Mouse (Mus musculus) thymus, postnatal 14 days (tissue): ENCODE results near the gene Fjx1.
A peak's percentile ranks its signal among the peaks of the same experiment; 100 is the strongest.

ENCODE experiments used
- DNase-seq: peaks from one replicate; pipeline ENCODE4 v3.0.0; 2021

Fjx1 gene

DNA sequence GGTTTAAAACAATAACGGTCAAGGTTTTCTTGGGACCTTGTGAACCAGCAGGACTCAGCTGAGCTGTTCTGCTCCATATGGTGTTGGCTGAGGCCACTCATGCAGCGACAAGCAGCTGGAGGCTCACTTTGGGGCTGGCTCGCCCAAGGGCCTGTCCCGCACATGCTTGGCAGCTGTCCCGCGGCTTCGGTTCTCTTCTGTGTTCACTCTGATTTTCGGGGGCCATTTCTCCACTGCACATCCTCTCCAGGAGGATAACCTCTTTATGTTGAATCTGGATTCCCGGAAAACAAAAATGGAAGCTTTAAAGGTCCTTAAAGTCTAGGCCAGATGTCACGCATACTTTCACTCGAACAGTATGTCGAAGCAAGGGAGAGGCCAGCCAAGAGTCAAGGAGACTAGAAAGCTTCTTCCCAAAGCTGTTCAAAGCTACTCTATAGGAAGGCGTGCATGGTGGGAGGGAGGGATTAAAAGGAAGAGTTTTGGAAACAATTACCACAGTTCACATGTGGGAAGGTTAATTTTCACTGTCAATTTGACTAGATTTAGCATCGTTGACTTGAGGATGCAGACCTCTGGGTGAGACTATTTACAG, 36.1 kb downstream of the Fjx1 start:
- no peak for DNase-seq

DNA sequence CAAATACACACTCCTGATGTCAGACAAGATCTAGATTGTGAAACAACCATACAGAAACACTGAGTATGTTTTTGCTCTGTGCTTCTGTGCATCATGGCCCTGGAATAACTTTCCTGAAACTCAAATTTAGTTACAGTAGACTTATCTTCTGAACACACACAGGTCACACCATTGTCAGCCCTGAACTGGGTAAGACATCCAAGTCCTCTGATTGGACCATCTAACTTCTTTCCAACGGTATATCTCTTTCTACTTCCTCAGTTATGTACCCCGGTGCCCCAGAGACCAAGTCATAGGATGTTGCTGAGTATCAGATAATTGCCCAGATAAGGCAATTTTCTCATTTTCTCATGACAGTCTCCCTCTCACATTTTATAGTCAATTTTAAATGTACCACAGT, 39.6 kb downstream of the Fjx1 start:
- DNase-seq = no peak

DNA sequence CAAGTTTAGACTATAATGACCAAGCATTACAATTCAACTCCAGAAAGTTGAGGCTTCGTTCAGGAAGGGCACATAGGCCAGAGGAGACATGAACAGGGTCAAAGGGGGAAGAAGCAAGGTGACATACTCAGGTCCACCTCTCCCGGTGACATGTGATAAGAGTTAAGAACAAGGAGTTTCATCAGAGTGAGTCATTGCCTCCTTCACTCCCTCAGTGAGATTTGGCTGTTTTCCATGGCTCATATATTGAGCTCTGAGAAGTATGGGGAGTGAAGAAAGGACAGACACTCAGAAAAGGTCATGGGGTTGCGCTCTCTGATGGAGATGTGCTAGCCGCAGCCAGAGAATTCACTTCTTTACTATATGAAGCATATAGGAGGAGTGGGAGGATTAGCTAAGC, 41.7 kb downstream of the Fjx1 start:
- no peak for DNase-seq

DNA sequence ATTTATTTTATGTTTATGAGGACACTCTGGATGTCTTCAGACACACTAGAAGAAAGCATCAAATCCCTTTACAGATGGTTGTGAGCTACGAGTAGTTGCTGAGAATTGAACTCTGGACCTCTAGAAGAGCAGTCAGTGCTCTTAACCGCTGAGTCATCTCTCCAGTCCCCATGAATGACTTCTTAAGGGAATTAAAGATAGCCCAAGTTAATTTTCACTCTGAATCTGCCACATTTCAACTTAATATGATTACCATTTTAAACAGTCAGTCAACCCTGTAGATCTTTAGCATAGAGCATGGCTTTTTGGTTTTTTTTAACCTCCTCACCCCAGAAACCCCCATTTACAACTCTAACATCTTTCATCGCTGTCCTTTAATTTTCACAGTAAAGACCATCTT, 42.6 kb downstream of the Fjx1 start:
- DNase-seq = no peak

DNA sequence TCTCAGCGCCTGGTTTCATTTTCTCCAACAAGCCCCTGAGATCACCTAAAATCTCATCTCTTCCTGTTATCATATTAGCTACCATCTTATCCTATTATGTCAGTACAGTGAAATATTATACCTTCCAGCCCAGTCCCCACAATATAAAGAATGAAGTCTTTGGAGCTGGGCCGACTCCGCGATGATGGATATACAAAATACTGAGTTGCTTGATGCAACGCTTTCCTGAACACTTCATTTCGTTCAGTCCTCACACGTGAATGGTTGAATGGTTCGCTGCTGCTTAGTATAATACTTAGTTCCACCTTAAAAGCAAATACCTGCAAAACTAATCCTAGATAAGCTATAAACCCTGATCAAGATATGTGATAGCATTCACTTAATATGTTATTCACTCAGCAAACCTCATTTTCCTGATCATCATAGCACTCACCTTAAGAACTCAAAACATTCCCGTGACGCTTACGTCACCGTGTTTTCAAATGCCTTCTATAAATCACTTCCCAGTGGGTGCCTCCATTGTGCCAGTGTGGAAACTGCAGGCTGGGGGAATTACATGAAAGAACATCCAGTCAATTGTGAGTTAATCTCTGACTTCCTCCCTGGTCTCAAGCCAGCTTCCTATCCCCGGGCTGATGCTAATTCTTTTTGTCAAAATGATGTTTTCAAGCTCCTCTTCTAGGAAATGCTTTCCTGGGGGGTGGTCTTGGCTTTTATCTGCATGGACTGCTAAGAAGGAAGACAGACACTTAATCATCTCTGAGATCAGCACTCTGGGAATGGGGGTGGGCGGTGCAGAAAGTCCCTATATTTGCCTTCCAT, 44.7 kb downstream of the Fjx1 start, which contains the start of gene Trim44:
Trim44 (minus strand) TSS at position 466 of the 822 bp plus-strand sequence.
- DNase-seq = no peak

DNA sequence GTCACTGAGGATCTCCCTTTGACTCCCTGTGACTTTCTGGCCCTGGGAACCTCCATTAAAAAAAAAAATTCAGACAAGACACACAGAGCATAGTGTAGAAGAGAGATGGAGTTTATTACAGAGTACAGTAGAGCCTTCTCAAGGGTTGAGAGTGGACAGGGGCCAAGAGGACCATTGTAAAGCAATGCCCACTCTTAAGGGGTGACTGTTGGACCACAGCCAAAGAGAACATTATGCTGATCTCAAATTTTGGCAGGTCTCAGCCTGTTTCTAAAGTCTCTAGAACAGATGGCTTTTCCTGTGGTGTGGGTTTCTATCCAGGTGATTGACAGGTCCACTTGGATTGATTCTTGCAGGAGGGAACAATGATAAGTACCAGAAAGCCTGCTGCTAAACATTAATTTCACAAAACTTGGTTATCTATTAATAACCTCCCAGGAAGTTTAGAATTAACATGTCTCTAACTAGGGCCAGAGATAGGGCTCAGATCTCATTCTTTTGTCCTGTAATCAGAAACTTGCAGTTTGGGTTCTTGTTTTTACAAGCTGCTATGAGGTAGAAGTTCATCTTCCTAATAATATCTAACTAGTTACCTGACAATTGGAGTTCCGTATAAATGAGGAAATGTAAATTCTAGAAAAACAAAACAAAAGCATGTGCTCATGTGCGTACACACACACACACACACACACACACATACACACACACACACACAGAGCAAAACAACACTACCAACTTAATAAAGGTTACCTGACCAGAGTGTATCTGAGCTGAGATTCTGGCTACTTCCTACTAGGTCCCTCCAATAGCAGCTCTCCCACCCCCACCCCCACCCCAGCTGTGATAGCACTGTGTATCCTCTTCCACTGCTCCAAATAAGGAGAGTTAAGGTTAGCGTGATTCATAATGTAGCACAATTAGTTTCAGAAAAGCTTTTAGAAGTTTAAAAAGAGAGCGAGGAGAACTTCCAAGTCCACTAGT, 45.7 kb downstream of the Fjx1 start:
- DNase-seq = no peak

DNA sequence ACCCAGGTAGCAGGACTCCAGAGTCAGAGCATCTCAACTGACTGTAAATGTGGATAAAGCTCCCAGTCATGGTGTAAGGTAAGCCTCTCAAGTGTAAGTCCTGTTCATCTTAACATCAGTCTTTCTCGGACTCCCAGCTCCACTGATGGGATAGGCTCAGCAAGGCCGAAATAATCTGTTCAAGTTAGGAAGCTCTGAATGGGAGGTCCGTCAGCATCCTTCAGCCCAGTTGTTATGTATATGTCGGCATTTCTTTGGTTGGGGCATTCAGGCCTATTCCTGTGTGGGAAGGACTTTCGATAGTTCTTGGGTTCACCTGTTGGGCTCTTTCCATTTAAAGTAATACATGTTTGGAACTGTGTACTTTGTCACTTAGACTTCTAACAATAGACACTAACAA, 48.3 kb downstream of the Fjx1 start:
- DNase-seq = no peak

DNA sequence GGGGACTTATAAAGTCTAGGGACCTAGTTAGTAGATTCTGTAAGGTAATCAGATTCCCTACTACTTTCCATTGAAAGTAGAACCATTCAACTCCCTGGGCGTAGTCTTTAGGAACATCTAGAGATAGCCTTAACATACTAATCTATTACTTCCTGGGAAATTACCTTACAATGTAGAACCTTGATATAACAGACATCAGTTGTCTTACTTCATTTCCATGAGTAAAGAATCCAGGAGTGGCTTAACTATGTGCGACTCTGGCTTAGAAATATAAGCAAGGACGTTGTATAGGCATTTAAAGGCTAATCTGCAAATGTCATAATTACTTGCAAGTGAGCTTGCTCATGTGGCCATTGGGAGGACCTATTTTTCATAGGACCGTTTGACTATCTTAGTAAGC, 49.0 kb downstream of the Fjx1 start:
- no peak for DNase-seq

DNA sequence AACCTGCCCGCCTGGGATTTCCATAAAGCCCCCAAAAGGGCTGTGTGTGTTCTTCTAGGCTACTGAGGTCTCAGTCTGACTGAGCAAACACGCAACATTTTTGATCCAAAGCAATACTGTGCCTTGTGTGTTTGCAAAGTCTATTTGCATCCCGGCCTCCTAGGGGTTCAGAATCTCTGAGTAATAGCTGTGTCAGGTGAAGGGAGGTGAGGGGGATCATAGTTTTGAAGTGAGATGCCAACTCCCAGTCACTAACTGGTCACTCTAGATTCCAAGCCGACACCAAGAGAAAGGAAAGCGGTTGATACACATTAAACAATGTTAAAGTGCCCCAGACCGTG, 51.0 kb downstream of the Fjx1 start:
- DNase-seq = no peak

DNA sequence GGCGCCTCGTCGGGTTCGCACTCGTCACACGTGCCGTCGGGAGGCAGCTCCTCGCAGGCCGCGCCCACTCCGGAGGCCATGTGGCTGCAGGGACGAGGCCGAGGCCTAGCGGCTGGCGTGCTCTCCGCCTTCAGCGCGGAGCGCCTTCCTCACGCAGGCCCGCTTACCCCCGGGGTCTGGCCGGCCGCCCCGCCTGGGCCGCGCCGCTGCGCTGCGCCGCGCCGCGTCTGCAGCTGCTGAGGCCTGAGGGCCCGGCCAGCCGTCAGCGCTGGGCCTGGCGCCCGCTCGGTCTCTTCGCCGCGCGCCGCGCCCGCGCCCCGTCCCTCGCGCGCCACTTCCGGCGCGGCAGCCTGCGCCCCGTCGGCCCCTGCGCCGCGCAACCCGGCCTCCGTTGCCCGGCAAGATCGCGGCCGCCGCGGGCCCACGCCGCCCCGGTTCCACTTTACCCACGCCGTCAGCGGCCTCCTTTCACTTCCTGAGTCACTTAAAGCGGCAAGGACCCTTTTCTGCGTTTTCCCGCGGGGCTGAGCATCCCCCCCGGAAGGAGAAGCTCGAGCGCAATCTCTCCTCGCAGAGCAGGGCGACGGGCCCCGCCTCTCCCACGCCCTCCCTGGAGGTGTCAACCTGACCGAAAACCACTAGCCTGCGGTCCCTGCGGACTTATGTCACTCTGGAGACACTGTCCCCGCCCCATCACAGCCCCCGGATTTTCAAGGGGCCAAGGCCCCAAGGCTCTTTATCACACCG, 51.5 kb downstream of the Fjx1 start:
- DNase-seq = peak; percentile 90

DNA sequence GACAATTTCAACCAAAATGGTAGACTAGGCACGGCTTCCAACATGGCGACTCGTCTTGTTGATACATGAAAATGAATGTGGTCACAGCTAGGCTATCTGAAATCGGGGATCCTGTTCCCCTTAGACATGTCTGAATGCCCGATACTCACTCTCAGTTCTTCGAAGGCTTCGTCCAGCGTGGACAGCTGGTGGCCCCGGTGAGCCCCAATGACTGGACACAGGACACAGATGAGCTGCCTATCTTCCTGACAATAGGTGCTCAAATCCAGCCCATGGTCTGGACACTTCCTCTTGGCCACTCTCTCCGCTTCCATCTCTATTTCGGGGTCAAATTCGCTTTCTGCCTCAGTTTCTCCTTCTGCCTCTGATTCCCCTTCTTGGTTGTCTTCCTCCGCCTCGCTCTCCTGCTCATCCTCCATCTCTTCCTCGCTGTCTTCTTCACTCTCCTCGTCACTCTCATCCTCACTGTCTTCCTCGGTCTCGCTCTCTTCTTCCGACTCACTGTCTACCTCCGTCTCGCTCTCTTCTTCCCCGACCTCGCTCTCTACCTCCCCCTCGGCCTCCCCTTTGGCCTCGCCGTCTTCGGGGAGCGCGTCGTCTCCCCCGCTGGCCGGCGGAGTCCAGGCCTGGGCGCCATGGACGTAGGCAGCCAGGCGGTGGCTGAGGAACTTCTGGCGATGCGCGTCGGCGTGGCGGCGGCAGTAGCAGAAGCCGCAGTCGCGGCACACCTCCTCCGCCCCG, 52.3 kb downstream of the Fjx1 start:
- DNase-seq = no peak
